Mouse (Mus musculus) Patski (cell line): ENCODE measurements around the gene Smarcad1. TPM values are rescaled to one million over a fixed set of nuclear protein-coding genes. Genes with fewer than 3 reads are reported as not detected.
"Not testable (repeated sequence)": the region's sequence is repeated elsewhere in the genome, so short reads cannot be mapped to it uniquely, and the experiment has no call there.

ENCODE experiments used
- ATAC-seq: fragments of 100-300 bp; one replicate; pipeline ENCODE4 v1.8.0; 2021
- CTCF ChIA-PET: fragments of 350-600 bp; sonication (Branson Sonifier 250); formaldehyde crosslinking; loops from one replicate; lab custom pipeline; 2022; ENCODE audit warnings: inconsistent platforms; lab: Charles Lee
- POLR2A ChIA-PET: fragments of 350-600 bp; sonication (Branson Sonifier 250); formaldehyde crosslinking; loops from one replicate; lab custom pipeline; 2022; ENCODE audit warnings: antibody characterized with exemption, inconsistent platforms; lab: Charles Lee
- DNase-seq: peaks from one replicate; pipeline ENCODE4 v3.0.0-alpha.2; 2011; ENCODE audit warnings: low read depth, low spot score
- H3K27me3 ChIP-seq: fragments of 371-371 bp; one replicate; pipeline ENCODE4 v1.5.1; 2021
- CTCF ChIP-seq: fragments of 100-300 bp; IDR thresholded peaks from one replicate; pipeline ENCODE4 v1.5.1; 2021
- in situ Hi-C: fragments of 300-500 bp; cut with MboI; formaldehyde crosslinking; loops from 3 replicates; pipeline ENCODE4 v1.11.1; 2018; ENCODE audit warnings: low pct_unique_long_range_greater_than_20kb, mixed read lengths
- polyA plus RNA-seq: library from polyadenylated mRNA; unstranded; gene quantifications from one replicate; pipeline ENCODE4 v1.2.3, GENCODE M21; 2021

The Smarcad1 gene
- 33.2 TPM for polyA plus RNA-seq

GRCm38 (mm10) chr6:65042491-65043171 is at the start of gene Smarcad1:
Gene Smarcad1 (plus strand): TSS chr6:65042583.
- in situ Hi-C loops, result no loop called here
- ChIA-PET POLR2A (interaction anchor here (0.9 kb wide), 1 partner anchor 24 kb away, joined by 4 read pairs; no protein-coding TSS in a partner anchor), CTCF (no interaction called here)
- H3K27me3 ChIP-seq, result no peaks in the 10 kb centered on the region
- TF ChIP-seq CTCF, result no peak
- peak; percentile 98 for ATAC-seq
- peak; percentile 74 for DNase-seq

GRCm38 (mm10) chr6:64996824-64997421 is 45.5 kb upstream of the Smarcad1 start:
- DNase-seq (no peak), ATAC-seq (no peak)
- in situ Hi-C loops, result no loop called here
- POLR2A ChIA-PET, result no interaction called here
- no peak for TF ChIP-seq CTCF
- CTCF ChIA-PET, result interaction anchor here (1.0 kb wide), 1 partner anchor 9 kb away, joined by 3 read pairs; no protein-coding TSS in a partner anchor
- H3K27me3 ChIP-seq, result peaks cover 16% of the 10 kb centered on the region

GRCm38 (mm10) chr6:64997805-64998204 is 44.6 kb upstream of the Smarcad1 start:
- DNase-seq, result no peak
- ChIA-PET CTCF (no interaction called here), POLR2A (no interaction called here)
- peak; percentile 69 for ATAC-seq
- in situ Hi-C loops, result no loop called here
- H3K27me3 ChIP-seq, result peaks cover 12% of the 10 kb centered on the region
- TF ChIP-seq CTCF, result peak; percentile 61

- ATAC-seq, POLR2A ChIA-PET, H3K27me3 ChIP-seq, in situ Hi-C loops, DNase-seq, CTCF ChIA-PET: not testable (repeated sequence)
These were observed 41.6 kb upstream of the Smarcad1 start for GRCm38 (mm10) chr6:65000757-65001156.

GRCm38 (mm10) chr6:65002196-65002595 is 40.2 kb upstream of the Smarcad1 start:
- in situ Hi-C loops, result no loop called here
- ATAC-seq (no peak), DNase-seq (no peak)
- H3K27me3 ChIP-seq, result peaks cover 4% of the 10 kb centered on the region
- POLR2A ChIA-PET, result no interaction called here
- no peak for TF ChIP-seq CTCF
- CTCF ChIA-PET, result no interaction called here

GRCm38 (mm10) chr6:65008836-65009235 is 33.5 kb upstream of the Smarcad1 start:
- POLR2A ChIA-PET, result no interaction called here
- TF ChIP-seq CTCF, result no peak

GRCm38 (mm10) chr6:65011444-65011990 is 30.9 kb upstream of the Smarcad1 start:
- no peak for ATAC-seq
- H3K27me3 ChIP-seq, result peaks cover 11% of the 10 kb centered on the region
- no peak for TF ChIP-seq CTCF
- ChIA-PET CTCF (no interaction called here), POLR2A (no interaction called here)
- no peak for DNase-seq
- in situ Hi-C loops, result no loop called here

More at GRCm38 (mm10) chr6:65008836-65009235, 33.5 kb upstream of the Smarcad1 start:
- peaks cover 8% of the 10 kb centered on the region for H3K27me3 ChIP-seq
- in situ Hi-C loops, result no loop called here
- CTCF ChIA-PET, result no interaction called here
- DNase-seq, result no peak
- no peak for ATAC-seq

GRCm38 (mm10) chr6:65012142-65012541 is 30.2 kb upstream of the Smarcad1 start:
- ATAC-seq (no peak), DNase-seq (no peak)
- POLR2A ChIA-PET, result no interaction called here
- H3K27me3 ChIP-seq, result peaks cover 11% of the 10 kb centered on the region
- no peak for TF ChIP-seq CTCF
- CTCF ChIA-PET, result no interaction called here
- in situ Hi-C loops, result no loop called here

- peaks cover 11% of the 10 kb centered on the region for H3K27me3 ChIP-seq
- ChIA-PET POLR2A (no interaction called here), CTCF (no interaction called here)
- no peak for DNase-seq
- ATAC-seq, result no peak
- in situ Hi-C loops, result no loop called here
- no peak for TF ChIP-seq CTCF
These were observed 24.8 kb upstream of the Smarcad1 start for GRCm38 (mm10) chr6:65017566-65017965.

- in situ Hi-C loops, POLR2A ChIA-PET, H3K27me3 ChIP-seq, DNase-seq, CTCF ChIA-PET, ATAC-seq: not testable (repeated sequence)
These were observed 23.4 kb upstream of the Smarcad1 start for GRCm38 (mm10) chr6:65018966-65019365.

- H3K27me3 ChIP-seq, result no peaks in the 10 kb centered on the region
- DNase-seq (no peak), ATAC-seq (no peak)
- no peak for TF ChIP-seq CTCF
- in situ Hi-C loops, result no loop called here
- POLR2A ChIA-PET, result no interaction called here
- CTCF ChIA-PET, result no interaction called here
These were observed 20.5 kb upstream of the Smarcad1 start for GRCm38 (mm10) chr6:65021883-65022282.
